Mouse (Mus musculus) cerebellum, postnatal 36 days (tissue): ENCODE measurements at regions not wholly inside any gene's neighbourhood (a gene's known extent, or its start where the extent isn't known, plus 50 kb on each side); places are given as distances from the start of the nearest gene placed in this dataset.
A peak's percentile ranks its signal among the peaks of the same experiment; 100 is the strongest.
"Not testable (repeated sequence)": the region's sequence is repeated elsewhere in the genome, so short reads cannot be mapped to it uniquely, and the experiment has no call there.

Experiments
- DNase-seq, 2 experiments: peaks; one replicate each; pipeline ENCODE4 v3.0.0; 2021 to 2022; ENCODE audit warnings: mixed read lengths in 2 of 2

DNA sequence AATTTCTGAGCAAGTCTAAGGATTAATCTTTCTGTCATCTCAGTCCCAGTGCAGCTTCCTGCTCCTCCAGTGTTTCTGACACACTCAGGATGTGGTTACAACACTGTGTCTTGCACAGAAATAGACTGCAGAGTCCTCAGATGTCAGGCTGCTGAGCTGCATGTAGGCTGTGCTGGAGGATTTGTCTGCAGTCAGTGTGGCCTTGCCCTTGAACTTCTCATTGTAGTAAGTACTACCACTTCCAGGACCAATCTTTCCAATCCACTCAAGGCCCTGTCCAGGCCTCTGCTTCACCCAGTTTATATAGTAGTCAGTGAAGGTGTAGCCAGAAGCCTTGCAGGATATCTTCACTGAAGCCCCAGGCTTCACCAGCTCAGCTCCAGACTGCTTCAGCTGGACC, 185.8 kb upstream of the Zfp386 start:
- DNase-seq, result not testable (repeated sequence)

DNA sequence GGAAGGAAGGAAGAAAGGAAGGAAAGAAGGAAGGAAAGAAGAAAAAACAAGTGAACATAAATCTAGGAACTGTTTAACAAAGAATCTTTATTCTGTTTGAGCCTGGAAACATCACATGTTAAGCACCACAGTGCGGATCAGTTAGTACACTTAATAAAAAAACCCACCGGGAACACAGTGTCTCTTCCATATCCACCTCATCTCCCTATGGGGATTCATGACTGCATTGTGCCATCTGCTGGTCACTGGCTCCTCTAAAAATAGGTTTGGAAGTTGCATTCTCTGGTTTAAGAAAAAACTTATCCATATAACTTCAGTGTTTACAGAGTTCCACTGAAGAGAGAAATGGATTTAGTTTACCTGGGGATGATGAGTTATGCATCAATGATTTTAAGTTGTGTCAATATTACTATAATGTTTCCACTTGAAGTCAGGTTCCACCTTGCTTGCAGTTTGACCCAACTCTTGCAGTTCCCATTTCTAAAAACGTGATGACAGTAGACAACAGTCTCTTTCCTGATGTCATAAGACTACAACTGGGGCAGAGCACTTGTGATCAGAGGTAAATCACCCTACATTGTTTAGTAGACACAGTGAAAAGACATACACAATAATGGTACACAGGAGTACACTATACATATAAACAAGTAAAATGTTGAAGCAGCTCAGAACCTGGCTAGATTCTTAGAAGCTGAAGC, 182.3 kb upstream of the Zfp386 start:
- DNase-seq, result not testable (repeated sequence)

DNA sequence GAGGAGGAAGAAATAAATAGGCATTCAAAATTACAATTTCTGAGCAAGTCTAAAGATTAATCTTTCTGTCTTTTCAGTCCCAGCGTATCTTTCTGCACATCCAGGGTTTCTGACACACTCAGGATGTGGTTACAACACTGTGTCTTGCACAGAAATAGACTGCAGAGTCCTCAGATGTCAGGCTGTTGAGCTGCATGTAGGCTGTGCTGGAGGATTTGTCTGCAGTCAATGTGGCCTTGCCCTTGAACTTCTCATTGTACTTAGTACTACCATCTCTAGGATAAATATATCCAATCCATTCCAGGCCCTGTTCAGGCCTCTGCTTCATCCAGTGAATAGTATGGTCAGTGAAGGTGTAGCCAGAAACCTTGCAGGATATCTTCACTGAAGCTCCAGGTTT, 178.9 kb upstream of the Zfp386 start:
- not testable (repeated sequence) for DNase-seq

DNA sequence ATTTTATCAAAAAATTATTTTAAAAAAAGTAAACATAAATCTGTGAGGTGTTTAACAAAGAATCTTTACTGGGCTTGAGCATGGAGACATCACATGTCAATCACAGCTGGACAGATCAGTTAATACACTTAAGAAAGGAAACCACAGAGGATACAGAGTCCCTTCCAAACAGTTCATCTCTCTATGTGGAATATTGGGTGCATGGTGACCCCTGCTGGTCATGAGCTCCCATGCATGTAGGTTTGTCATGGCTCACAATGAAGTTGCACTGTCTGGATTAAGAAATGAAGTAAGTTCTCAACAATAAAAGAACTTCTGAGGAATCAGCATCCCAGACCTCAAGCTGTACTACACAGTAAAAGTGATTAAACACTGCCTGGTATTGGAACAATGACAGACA, 175.1 kb upstream of the Zfp386 start:
- DNase-seq, result not testable (repeated sequence)

DNA sequence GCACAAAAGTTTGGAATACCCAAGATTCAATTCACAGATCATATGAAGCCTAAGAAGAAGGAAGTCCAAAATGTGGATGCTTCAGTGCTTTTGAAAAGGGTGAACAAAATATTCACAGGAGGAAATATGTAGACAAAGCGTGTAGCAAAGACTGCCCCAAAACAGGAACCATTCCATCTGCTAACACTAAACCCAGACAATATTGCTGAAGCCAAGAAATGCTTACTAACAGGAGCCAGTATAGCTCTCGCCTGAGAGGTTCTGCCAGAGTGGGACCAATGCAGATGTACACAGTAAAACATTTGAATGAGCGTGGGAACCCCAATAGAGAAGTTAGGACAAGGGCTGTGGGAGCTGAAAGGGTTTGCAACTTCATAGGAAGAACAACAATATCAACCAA, 173.5 kb upstream of the Zfp386 start:
- DNase-seq, result not testable (repeated sequence)

DNA sequence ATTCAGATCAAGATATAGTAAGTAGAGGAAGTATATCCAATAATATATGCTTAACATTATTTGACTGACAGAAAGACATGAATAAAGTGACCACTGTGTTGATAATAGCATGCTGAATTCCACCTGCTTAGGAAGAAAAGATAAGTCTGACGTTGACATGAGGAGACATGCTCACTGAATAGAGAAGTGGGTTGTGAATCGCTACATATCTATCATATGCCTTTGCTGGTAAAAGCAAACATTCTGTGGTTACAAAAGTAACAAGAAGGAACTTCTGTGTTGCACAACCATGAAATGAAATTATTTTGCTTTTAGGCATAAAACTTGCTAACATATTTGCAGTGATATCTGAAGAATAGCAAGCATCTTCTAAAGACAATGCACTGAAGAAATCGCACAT, 163.8 kb upstream of the Zfp386 start:
- DNase-seq, result no peak

DNA sequence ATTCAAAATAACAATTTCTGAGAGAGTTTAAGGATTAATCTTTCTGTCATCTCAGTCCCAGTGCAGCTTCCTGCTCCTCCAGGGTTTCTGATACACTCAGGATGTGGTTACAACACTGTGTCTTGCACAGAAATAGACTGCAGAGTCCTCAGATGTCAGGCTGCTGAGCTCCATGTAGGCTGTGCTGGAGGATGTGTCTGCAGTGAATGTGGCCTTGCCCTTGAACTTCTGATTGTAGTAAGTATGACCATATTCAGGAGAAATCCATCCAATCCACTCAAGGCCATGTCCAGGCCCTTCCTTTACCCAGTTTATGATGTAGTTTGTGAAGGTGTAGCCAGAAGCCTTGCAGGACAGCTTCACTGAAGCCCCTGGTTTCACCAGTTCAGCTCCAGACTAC, 159.5 kb upstream of the Zfp386 start:
- no peak for DNase-seq

DNA sequence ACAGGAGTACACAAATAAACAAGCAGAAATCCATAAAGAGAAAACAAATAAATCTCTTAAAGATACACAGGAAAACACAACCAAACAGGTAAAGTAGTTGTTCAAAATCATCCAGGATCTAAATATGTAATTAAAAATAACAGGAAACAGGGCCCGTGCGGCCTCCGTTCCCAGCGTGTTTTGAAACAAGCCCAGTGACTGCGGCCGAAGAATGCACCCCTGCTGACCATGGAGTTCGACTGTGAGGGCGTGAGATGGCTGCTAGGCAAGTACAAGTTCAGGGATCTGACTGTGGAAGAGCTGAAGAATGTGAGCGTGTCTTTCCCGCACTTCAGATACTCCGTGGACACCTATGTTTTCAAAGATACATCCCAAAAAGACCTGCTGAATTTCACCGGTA, 154.9 kb upstream of the Zfp386 start:
- peak; percentile 6 to 17 for DNase-seq

DNA sequence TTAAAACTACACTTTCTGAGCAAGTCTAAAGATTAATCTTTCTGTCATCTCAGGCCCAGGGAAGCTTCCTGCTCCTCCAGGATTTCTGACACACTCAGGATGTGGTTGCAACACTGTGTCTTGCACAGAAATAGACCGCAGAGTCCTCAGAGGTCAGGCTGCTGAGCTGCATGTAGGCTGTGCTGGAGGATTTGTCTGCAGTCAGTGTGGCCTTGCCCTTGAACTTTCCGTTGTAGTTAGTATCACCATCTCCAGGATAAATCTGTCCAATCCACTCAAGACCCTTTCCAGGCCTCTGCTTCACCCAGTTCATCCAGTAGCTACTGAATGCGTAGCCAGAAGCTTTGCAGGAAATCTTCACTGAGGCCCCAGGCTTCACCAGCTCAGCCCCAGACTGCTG, 135.3 kb upstream of the Zfp386 start:
- DNase-seq, result not testable (repeated sequence)

DNA sequence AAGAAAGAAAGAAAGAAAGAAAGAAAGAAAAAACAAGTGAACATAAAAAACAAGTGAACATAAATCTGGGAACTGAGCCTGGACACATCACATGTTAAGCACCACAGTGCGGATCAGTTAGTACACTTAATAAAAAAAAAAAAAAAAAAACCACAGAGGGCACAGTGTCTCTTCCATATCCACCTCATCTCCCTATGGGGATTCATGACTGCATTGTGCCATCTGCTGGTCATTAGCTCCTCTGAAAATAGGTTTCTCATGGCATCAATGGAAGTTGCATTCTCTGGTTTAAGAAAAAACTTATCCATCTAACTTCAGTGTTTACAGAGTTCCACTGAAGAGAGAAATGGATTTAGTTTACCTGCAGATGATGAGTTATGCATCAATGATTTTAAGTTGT, 132.1 kb upstream of the Zfp386 start:
- not testable (repeated sequence) for DNase-seq

DNA sequence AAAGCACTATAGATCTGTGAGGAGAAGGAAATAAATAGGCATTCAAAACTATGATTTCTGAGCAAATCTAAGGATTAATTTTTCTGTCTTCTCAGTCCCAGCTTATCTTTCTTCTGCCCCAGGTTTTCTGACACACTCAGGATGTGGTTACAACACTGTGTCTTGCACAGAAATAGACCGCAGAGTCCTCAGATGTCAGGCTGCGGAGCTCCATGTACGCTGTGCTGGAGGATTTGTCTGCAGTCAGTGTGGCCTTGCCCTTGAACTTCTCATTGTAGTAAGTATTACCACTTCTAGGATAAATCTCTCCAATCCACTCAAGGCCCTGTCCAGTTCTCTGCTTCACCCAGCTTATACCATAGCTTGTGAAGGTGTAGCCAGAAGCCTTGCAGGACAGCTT, 127.4 kb upstream of the Zfp386 start:
- not testable (repeated sequence) for DNase-seq

DNA sequence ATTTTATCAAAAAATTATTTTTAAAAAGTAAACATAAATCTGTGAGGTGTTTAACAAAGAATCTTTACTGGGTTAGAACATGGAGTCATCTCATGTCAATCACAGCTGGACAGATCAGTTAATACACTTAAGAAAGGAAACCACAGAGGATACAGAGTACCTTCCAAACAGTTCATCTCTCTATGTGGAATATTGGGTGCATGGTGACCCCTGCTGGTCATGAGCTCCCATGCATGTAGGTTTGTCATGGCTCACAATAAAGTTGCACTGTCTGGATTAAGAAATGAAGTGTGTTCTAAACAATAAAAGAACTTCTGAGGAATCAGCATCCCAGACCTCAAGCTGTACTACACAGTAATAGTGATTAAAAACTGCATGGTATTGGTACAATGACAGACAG, 123.5 kb upstream of the Zfp386 start:
- not testable (repeated sequence) for DNase-seq

DNA sequence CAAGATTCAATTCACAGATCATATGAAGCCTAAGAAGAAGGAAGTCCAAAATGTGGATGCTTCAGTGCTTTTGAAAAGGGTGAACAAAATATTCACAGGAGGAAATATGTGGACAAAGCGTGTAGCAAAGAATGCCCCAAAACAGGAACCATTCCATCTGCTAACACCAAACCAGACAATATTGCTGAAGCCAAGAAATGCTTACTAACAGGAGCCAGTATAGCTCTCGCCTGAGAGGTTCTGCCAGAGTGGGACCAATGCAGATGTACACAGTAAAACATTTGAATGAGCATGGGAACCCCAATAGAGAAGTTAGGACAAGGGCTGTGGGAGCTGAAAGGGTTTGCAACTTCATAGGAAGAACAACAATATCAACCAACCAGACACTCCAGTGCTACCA, 122.0 kb upstream of the Zfp386 start:
- DNase-seq, result not testable (repeated sequence)

DNA sequence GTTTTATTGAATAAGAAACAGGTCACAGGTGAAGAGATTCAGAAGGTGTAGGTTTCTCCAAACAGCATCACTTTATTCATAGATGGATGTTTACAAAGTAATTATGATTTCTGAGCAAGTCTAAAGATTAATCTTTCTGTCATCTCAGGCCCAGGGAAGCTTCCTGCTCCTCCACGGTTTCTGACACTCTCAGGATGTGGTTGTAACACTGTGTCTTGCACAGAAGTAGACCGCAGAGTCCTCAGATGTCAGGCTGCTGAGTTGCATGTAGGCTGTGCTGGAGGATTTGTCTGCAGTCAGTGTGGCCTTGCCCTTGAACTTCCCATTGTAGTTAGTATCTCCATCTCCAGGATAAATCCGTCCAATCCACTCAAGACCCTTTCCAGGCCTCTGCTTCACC, 95.2 kb upstream of the Zfp386 start:
- not testable (repeated sequence) for DNase-seq

DNA sequence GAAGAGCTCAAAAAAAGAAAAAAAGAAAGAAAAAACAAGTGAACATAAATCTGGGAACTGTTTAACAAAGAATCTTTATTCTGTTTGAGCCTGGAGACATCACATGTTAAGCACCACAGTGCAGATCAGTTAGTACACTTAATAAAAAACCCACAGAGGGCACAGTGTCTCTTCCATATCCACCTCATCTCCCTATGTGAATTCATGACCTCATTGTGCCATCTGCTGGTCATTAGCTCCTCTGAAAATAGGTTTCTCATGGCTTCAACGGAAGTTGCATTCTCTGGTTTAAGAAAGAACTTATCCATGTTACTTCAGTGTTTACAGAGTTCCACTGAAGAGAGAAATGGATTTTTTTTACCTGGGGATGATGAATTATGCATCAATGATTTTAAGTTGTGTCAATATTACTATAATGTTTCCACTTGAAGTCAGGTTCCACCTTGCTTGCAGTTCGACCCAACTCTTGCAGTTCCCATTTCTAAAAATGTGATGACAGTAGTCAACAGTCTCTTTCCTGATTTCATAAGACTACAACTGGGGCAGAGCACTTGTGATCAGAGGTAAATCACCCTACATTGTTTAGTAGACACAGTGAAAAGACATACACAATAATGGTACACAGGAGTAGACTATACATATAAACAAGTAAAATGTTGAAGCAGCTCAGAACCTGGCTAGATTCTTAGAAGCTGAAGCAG, 91.9 kb upstream of the Zfp386 start:
- not testable (repeated sequence) for DNase-seq

DNA sequence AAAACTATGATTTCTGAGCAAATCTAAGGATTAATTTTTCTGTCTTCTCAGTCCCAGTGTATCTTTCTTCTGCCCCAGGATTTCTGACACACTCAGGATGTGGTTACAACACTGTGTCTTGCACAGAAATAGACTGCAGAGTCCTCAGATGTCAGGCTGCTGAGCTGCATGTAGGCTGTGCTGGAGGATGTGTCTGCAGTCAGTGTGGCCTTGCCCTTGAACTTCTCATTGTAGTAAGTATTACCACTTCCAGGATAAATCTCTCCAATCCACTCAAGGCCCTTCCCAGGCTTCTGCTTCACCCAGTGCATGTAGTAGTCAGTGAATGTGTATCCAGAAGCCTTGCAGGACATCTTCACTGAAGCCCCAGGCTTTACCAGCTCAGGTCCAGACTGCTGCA, 83.8 kb upstream of the Zfp386 start:
- not testable (repeated sequence) for DNase-seq

DNA sequence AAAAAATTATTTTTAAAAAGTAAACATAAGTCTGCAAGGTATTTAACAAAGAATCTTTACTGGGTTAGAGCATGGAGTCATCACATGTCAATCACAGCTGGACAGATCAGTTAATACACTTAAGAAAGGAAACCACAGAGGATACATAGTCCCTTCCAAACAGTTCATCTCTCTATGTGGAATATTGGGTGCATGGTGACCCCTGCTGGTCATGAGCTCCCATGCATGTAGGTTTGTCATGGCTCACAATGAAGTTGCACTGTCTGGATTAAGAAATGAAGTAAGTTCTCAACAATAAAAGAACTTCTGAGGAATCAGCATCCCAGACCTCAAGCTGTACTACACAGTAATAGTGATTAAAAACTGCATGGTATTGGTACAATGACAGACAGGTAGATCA, 80.0 kb upstream of the Zfp386 start:
- not testable (repeated sequence) for DNase-seq
